Mouse (Mus musculus): ENCODE data around the gene Olfr299.

The Olfr299 gene

DNA sequence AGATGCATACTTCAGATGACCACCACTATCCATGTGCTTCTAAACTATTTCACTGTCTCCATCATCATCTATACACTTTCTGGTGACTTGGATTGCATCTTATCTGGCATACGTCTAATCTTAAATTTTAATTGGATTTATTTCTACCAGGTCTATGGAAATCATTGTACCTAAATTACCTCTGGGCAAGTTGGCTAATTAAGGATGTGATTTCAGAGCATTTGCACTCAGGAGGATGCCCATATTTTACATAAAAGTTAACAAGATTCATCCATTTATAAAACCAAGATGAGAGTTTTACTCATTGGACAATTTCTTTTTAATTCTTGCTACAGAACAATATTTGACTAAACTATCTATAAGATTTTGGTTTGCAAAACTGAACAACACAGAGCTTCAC lies at the start of gene Olfr299:
TSS of gene Olfr299 (plus strand) at position 301 of the 400 bp plus-strand sequence.
- in situ Hi-C loops (cut with MboI) = no loop called here

DNA sequence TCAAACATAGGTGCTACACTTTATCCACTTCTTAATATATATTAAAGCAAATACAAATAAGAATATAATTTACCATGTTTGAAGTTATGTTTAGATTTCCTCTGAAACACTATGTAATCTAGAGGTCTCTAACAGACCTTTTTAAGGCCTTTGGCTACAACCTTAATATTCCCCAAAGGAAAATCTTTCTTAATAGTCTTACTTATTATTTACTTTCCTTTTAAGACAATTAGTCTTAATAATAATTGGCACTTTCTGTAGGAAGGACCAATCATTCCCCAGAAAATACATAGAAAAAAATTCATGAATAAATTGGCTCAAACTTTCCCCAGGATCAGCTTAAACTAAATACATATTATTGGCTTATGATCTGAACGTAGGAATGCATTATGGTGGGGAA lies 32.7 kb downstream of the Olfr299 start, which contains the start of gene Olfr298:
TSS of gene Olfr298 (minus strand) at position 101 of the 400 bp plus-strand sequence.
- in situ Hi-C loops (cut with MboI) = no loop called here
